10 mouse cellular contexts compared by ENCODE assay signal in genomic region chr12:71227769-71228168, GRCm38 (mm10).
A peak's percentile ranks its signal among the peaks of the same experiment; 100 is the strongest.
DNase-seq lines count a peak whose midpoint lies in the region; ATAC-seq and TF ChIP-seq lines count a peak whose summit lies in the region.
"Had no signal": no experiment of that assay in that cellular context is flagged by ENCODE, and none has a peak within 500 bp of the region (broad histone marks: within the 10 kb centered on the region; RNA-seq: fewer than 3 reads in every experiment).

No protein-coding gene starts in this region.

- no peak overlapping the region for H3K4me3 ChIP-seq in lung, embryonic 14.5 days (ENCODE audit: low read depth, low read length)
- no peak overlapping the region for H3K4me3 ChIP-seq in lung, adult 2 months (replicated peaks; ENCODE audit: extremely low read depth, low read depth, low read length)
- no peak overlapping the region for H3K4me3 ChIP-seq in embryonic facial prominence, embryonic 14.5 days (ENCODE audit: low read depth, low read length)
- H3K4me3 ChIP-seq: erythroblast, embryonic 14.5 days had no signal

- peak; percentile 66; the same call in 1 of the 2 replicates for ATAC-seq in lung, embryonic 14.5 days (ENCODE audit: insufficient read depth)
- no peak for ATAC-seq in embryonic facial prominence, embryonic 14.5 days (ENCODE audit: low read depth)
- no peak for ATAC-seq in granulocyte monocyte progenitor cell, adult 5-6 weeks (replicated peaks; ENCODE audit: poor library complexity, severe bottlenecking)

- no peak for TF ChIP-seq CTCF in lung, embryonic 14.5 days (IDR thresholded peaks at IDR 0.05; ENCODE audit: low read depth)
- no peak for TF ChIP-seq CTCF in lung, adult 2 months (IDR thresholded peaks at IDR 0.05; ENCODE audit: insufficient read depth, low read length)

- no peak overlapping the region for H3K9ac ChIP-seq in lung, embryonic 14.5 days
- H3K9ac ChIP-seq in embryonic facial prominence, embryonic 14.5 days (ENCODE audit: low read depth, low read length), result no peak overlapping the region

- H3K27ac ChIP-seq in lung, embryonic 14.5 days (ENCODE audit: low read depth), result peak overlapping the region; percentile 31; the same call in 1 of the 2 replicates
- no peak overlapping the region for H3K27ac ChIP-seq in embryonic facial prominence, embryonic 14.5 days (replicated peaks; ENCODE audit: low read depth, low read length)
- H3K27ac ChIP-seq: macrophage had no signal

- no peaks in the 10 kb centered on the region for H3K9me3 ChIP-seq in lung, embryonic 14.5 days (ENCODE audit: low read depth, low read length)
- H3K9me3 ChIP-seq in embryonic facial prominence, embryonic 14.5 days (ENCODE audit: control insufficient read depth, low read length), result no peaks in the 10 kb centered on the region

- WGBS in lung, embryonic 14.5 days, result 33% methylated on average over 4 of the region's 4 CpGs
- 66% methylated on average over 4 of the region's 4 CpGs for WGBS in lung, adult 2 months
- 26% methylated on average over 4 of the region's 4 CpGs for WGBS in embryonic facial prominence, embryonic 14.5 days

- 0 out of 2 replicates have a peak, but pooled peaks cover 3% of the 10 kb centered on the region for H3K36me3 ChIP-seq in lung, embryonic 14.5 days (ENCODE audit: insufficient read depth)
- H3K36me3 ChIP-seq in embryonic facial prominence, embryonic 14.5 days (ENCODE audit: control insufficient read depth, insufficient read depth, low read length), result 0 out of 2 replicates have a peak, but pooled peaks cover 7% of the 10 kb centered on the region

- no peak overlapping the region for H3K4me2 ChIP-seq in lung, embryonic 14.5 days
- H3K4me2 ChIP-seq in embryonic facial prominence, embryonic 14.5 days (ENCODE audit: low read depth, low read length), result no peak overlapping the region

- H3K4me1 ChIP-seq in lung, embryonic 14.5 days (ENCODE audit: insufficient read depth), result 0 out of 2 replicates have a peak, but pooled peaks cover 4% of the 10 kb centered on the region
- no peaks in the 10 kb centered on the region for H3K4me1 ChIP-seq in lung, adult 2 months (ENCODE audit: control insufficient read depth, insufficient read depth, low read length)
- H3K4me1 ChIP-seq in embryonic facial prominence, embryonic 14.5 days (ENCODE audit: control insufficient read depth, insufficient read depth, low read length), result no peaks in the 10 kb centered on the region

- no peak for TF ChIP-seq POLR2A in lung, adult 2 months (IDR thresholded peaks at IDR 0.05; ENCODE audit: borderline replicate concordance, extremely low read depth, low read depth, low read length)

- DNase-seq in lung, embryonic 14.5 days, result peak; percentile 59
- DNase-seq in lung, adult 2 months, result no peak
- peak; percentile 31 for DNase-seq in embryo, embryonic 11.5 days (ENCODE audit: low read depth, low spot score)
- DNase-seq in embryonic facial prominence, embryonic 14.5 days (ENCODE audit: low spot score), result peak; percentile 35
- peak; percentile 65 for DNase-seq in heart, postnatal 4 days
- DNase-seq in urinary bladder, adult 18-20 months (ENCODE audit: low spot score in 2 of 2), result no peak
- DNase-seq: cerebellum, adult 11 months had no signal

- H3K27me3 ChIP-seq in lung, embryonic 14.5 days (ENCODE audit: insufficient read depth, low read length), result no peaks in the 10 kb centered on the region
- H3K27me3 ChIP-seq in embryonic facial prominence, embryonic 14.5 days (replicated peaks; ENCODE audit: control insufficient read depth, insufficient read depth, low read length), result no peaks in the 10 kb centered on the region

Comparison
In these comparisons a context has a peak if more than half of its experiments do, and no peak if none do; other contexts are left out.
1. DNase-seq: peak in lung, embryonic 14.5 days (single experiment), embryo, embryonic 11.5 days (single experiment), embryonic facial prominence, embryonic 14.5 days (single experiment) and heart, postnatal 4 days (single experiment); none in lung, adult 2 months (single experiment) and urinary bladder, adult 18-20 months (0 of 2).